Mouse (Mus musculus) B cell, adult 62 days (primary cell): ENCODE data around the gene Cxcl3. TPM values are rescaled to one million over a fixed set of nuclear protein-coding genes. Genes with fewer than 3 reads are reported as not detected.

ENCODE experiments used
- total RNA-seq: library from RNA; stranded (reverse); gene quantifications from 4 replicates; pipeline ENCODE4 v1.2.4, GENCODE M21; 2023

The Cxcl3 gene
- not detected in 4 replicates for total RNA-seq

GRCm38 (mm10) chr5:90785659-90786588 is at the start of gene Cxcl3:
TSS of gene Cxcl3 (plus strand) at chr5:90786103.

GRCm38 (mm10) chr5:90759077-90760065 is 26.5 kb upstream of the Cxcl3 start, which contains the start of gene Cxcl5:
TSS of gene Cxcl5 (plus strand) at chr5:90759360.

GRCm38 (mm10) chr5:90768218-90768617 is 17.7 kb upstream of the Cxcl3 start, which contains the start of gene Ppbp:
TSS of gene Ppbp (plus strand) at chr5:90768518.

GRCm38 (mm10) chr5:90771880-90772653 is 13.8 kb upstream of the Cxcl3 start, which contains the start of gene Pf4:
TSS of gene Pf4 (plus strand) at chr5:90772435.

DNA sequence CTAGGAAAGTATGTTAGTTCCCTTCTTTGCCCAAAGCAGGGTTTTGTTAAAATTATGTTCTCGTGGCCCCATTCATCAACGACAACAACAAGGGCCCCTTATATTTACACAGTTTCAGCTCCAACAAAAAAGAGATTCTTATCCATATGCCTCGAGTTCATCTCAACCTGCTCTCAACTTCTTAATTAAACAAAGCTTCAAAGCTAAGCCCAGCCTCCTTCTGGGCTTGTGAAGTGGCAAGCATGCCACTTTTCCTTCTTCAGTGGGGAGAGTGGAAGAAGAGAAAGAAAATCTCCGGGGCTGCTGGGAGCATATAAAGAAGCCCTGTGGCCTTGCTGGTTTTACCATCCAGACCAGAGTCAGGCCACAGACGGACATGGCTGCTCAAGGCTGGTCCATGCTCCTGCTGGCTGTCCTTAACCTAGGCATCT is 8.3 kb downstream of the Cxcl3 start, which contains the start of gene Cxcl15:
TSS of gene Cxcl15 (plus strand) at position 340 of the 431 bp plus-strand sequence.

Other genes starting within 250 kb of the Cxcl3 start
- gene 5830473C10Rik, start 225.0 kb upstream of the Cxcl3 start, total RNA-seq = not detected in 4 replicates
- 2.8 to 4.5 TPM (median 3.3 TPM) in 4 replicates for gene Rassf6, start 145.4 kb upstream of the Cxcl3 start, total RNA-seq
- not detected in 4 replicates for gene Cxcl5, start 26.7 kb upstream of the Cxcl3 start, total RNA-seq
- gene Ppbp, start 17.6 kb upstream of the Cxcl3 start, total RNA-seq = 1.1 to 5.6 TPM (median 2.6 TPM) in 4 replicates
- 1.7 to 3.8 TPM (median 3.7 TPM) in 3 of 4 replicates, not detected in the other for gene Pf4, start 13.7 kb upstream of the Cxcl3 start, total RNA-seq
- not detected in 4 replicates for gene Cxcl15, start 8.4 kb downstream of the Cxcl3 start, total RNA-seq
- gene Cxcl1, start 105.1 kb downstream of the Cxcl3 start, total RNA-seq = not detected in 4 replicates
- 0.95 to 1.0 TPM in 2 of 4 replicates, not detected in the others for gene Cxcl2, start 117.8 kb downstream of the Cxcl3 start, total RNA-seq
- 0.83 to 3.1 TPM (median 1.4 TPM) in 4 replicates for gene Mthfd2l, start 145.0 kb downstream of the Cxcl3 start, total RNA-seq
- not detected in 4 replicates for gene Epgn, start 241.4 kb downstream of the Cxcl3 start, total RNA-seq